Mouse (Mus musculus) erythroblast, embryonic 14.5 days (primary cell): Measurements from ENCODE around the gene Mpz. TPM values are rescaled to one million over a fixed set of nuclear protein-coding genes. Genes with fewer than 3 reads are reported as not detected.
A peak's percentile ranks its signal among the peaks of the same experiment; 100 is the strongest.

Experiments used
- H3K27me3 ChIP-seq: 2 replicates; pipeline ENCODE4 v1.6.1; 2012; ENCODE audit warnings: inconsistent platforms; ENCODE audit not compliant: control insufficient read depth
- H3K36me3 ChIP-seq: 2 replicates; pipeline ENCODE4 v1.6.1; 2012; ENCODE audit warnings: mild to moderate bottlenecking, inconsistent platforms; ENCODE audit not compliant: control insufficient read depth
- H3K4me1 ChIP-seq: 2 replicates; pipeline ENCODE4 v1.6.1; 2012; ENCODE audit warnings: inconsistent platforms; ENCODE audit not compliant: control insufficient read depth
- H3K4me3 ChIP-seq: replicated peaks from 2 replicates; pipeline ENCODE3; 2012; ENCODE audit warnings: moderate library complexity, mild to moderate bottlenecking, inconsistent platforms
- H3K9me3 ChIP-seq: 2 replicates; pipeline ENCODE4 v1.6.1; 2012; ENCODE audit warnings: low read length, inconsistent platforms, mixed read lengths; ENCODE audit not compliant: control insufficient read depth
- GATA1 ChIP-seq: IDR thresholded peaks from 2 replicates; pipeline ENCODE4 v1.6.1; 2012; ENCODE audit warnings: low read length, inconsistent platforms, mixed read lengths
- TAL1 ChIP-seq: IDR thresholded peaks from 3 replicates; pipeline ENCODE4 v1.6.1; 2012; ENCODE audit warnings: low read length, inconsistent platforms, mixed read lengths
- polyA plus RNA-seq: library from polyadenylated mRNA; stranded (reverse); fragments of >175 nt; gene quantifications from 2 replicates; pipeline ENCODE4 v1.2.3, GENCODE M21; 2012

Gene Mpz
- polyA plus RNA-seq, result not detected in 2 replicates

- Histone ChIP-seq H3K9me3 (no peaks in the 10 kb centered on the region), H3K36me3 (peaks cover 15% of the 10 kb centered on the region), H3K27me3 (peaks cover 5% of the 10 kb centered on the region), H3K4me3 (peak within 1 kb of the TSS; percentile 92), H3K4me1 (peaks cover 40% of the 10 kb centered on the region)
- TF ChIP-seq TAL1, result no peak
- TF ChIP-seq GATA1, result no peak
Observed at GRCm38 (mm10) chr1:171149974-171150760, at the start of gene Mpz, which contains the start of gene Sdhc. Mpz (plus strand) TSS chr1:171150711. Sdhc (minus strand) TSS chr1:171150603.

- peaks cover 51% of the 10 kb centered on the region for H3K4me1 ChIP-seq
- no peak for TF ChIP-seq TAL1
- TF ChIP-seq GATA1, result no peak
- no peaks in the 10 kb centered on the region; the same call in 1 of the 2 replicates for H3K9me3 ChIP-seq
- H3K36me3 ChIP-seq, result no peaks in the 10 kb centered on the region
- no peaks in the 10 kb centered on the region for H3K27me3 ChIP-seq
- H3K4me3 ChIP-seq, result no peak overlapping the region
Observed at GRCm38 (mm10) chr1:171101033-171101432, 49.5 kb upstream of the Mpz start.

GRCm38 (mm10) chr1:171101733-171102546 lies 48.6 kb upstream of the Mpz start:
- Histone ChIP-seq H3K4me1 (peaks cover 42% of the 10 kb centered on the region), H3K4me3 (peak overlapping the region; percentile 74), H3K36me3 (no peaks in the 10 kb centered on the region), H3K27me3 (no peaks in the 10 kb centered on the region), H3K9me3 (no peaks in the 10 kb centered on the region; the same call in 1 of the 2 replicates)
- TF ChIP-seq GATA1 (peak; percentile 10; the same call in 1 of the 2 replicates), TAL1 (no peak)

- Histone ChIP-seq H3K4me3 (peak overlapping the region; percentile 74), H3K27me3 (no peaks in the 10 kb centered on the region), H3K9me3 (no peaks in the 10 kb centered on the region; the same call in 1 of the 2 replicates), H3K36me3 (no peaks in the 10 kb centered on the region), H3K4me1 (peaks cover 34% of the 10 kb centered on the region)
- TF ChIP-seq TAL1 (no peak), GATA1 (no peak)
Observed at GRCm38 (mm10) chr1:171102547-171103177, 47.8 kb upstream of the Mpz start.

GRCm38 (mm10) chr1:171103179-171103840 lies 47.2 kb upstream of the Mpz start:
- peak overlapping the region; percentile 74 for H3K4me3 ChIP-seq
- peaks cover 28% of the 10 kb centered on the region for H3K4me1 ChIP-seq
- no peaks in the 10 kb centered on the region; the same call in 1 of the 2 replicates for H3K9me3 ChIP-seq
- H3K27me3 ChIP-seq, result no peaks in the 10 kb centered on the region
- H3K36me3 ChIP-seq, result no peaks in the 10 kb centered on the region
- TF ChIP-seq GATA1 (no peak), TAL1 (no peak)

GRCm38 (mm10) chr1:171105226-171105625 lies 45.3 kb upstream of the Mpz start:
- no peaks in the 10 kb centered on the region for H3K27me3 ChIP-seq
- no peaks in the 10 kb centered on the region for H3K36me3 ChIP-seq
- no peaks in the 10 kb centered on the region; the same call in 1 of the 2 replicates for H3K9me3 ChIP-seq
- H3K4me1 ChIP-seq, result peaks cover 32% of the 10 kb centered on the region
- H3K4me3 ChIP-seq, result no peak overlapping the region
- TF ChIP-seq GATA1 (no peak), TAL1 (no peak)

GRCm38 (mm10) chr1:171109620-171110019 lies 40.9 kb upstream of the Mpz start:
- H3K27me3 ChIP-seq, result no peaks in the 10 kb centered on the region
- H3K4me1 ChIP-seq, result peaks cover 42% of the 10 kb centered on the region
- H3K4me3 ChIP-seq, result no peak overlapping the region
- TF ChIP-seq GATA1 (no peak), TAL1 (no peak)
- H3K36me3 ChIP-seq, result no peaks in the 10 kb centered on the region
- H3K9me3 ChIP-seq, result no peaks in the 10 kb centered on the region

GRCm38 (mm10) chr1:171110659-171111019 lies 39.9 kb upstream of the Mpz start:
- peaks cover 50% of the 10 kb centered on the region for H3K4me1 ChIP-seq
- no peak for TF ChIP-seq TAL1
- TF ChIP-seq GATA1, result no peak
- H3K36me3 ChIP-seq, result no peaks in the 10 kb centered on the region
- H3K27me3 ChIP-seq, result no peaks in the 10 kb centered on the region
- H3K4me3 ChIP-seq, result peak overlapping the region; percentile 77
- no peaks in the 10 kb centered on the region for H3K9me3 ChIP-seq
